Mouse (Mus musculus): ENCODE results near the gene Gm45062. TPM values are rescaled to one million over a fixed set of nuclear protein-coding genes. Genes with fewer than 3 reads are reported as not detected.

Gm45062 gene
- polyA plus RNA-seq, 1 experiment from 2014 or later: 11.4 TPM

DNA sequence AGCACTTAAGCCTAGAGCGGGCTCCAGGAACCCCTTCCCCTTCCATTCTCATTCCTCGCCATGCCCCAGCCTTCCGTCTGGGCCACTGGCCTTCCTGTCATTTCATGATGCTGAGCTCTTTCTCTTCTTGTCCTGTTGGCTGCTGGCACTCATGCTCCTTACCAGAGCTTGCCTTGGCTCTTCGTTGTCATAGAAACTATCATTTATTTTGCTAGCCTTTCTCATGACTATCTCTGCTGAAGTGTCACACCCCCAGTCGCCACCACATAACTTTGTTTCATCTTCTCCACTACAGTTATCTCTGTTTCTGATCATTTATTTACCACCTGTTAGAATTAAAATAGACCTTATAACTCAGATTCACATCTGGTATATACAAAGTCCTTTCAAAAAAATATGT lies 117.1 kb downstream of the Gm45062 start:
- Histone ChIP-seq H3K9me3 (replicated peaks) (no peaks in the 10 kb centered on the region), H3K27me3 (no peaks in the 10 kb centered on the region), H3K4me2 (no peak overlapping the region), H3K36me3 (peaks cover 3% of the 10 kb centered on the region; the same call in 1 of the 2 replicates), H3K4me3 (replicated peaks) (no peak overlapping the region), H3K27ac (no peak overlapping the region), H3K4me1 (0 out of 2 replicates have a peak, but pooled peaks cover 3% of the 10 kb centered on the region), H3K9ac (no peak overlapping the region)
- no peak for ATAC-seq (replicated peaks; ENCODE audit: low FRiP score)
- WGBS: 88% methylated on average over 5 of the region's 5 CpGs

DNA sequence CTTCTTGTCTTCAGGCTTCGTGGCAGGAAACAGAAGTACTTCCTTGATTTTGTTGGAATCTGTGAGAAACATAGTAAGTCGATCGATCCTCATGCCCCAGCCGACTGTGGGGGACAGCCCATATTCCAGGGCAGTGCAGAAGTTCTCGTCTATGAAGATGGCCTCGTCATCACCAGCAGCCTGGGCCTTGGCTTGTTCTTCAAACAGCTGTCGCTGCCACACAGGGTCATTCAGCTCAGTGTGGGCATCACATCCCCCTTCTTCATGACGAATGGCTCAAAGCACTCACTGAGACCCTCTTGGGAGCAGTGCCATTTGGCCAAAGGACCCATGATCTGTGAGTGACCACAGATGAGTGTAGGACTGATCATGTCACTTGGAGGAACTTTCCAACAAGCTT lies 118.4 kb downstream of the Gm45062 start:
- H3K27me3 ChIP-seq: no peaks in the 10 kb centered on the region
- WGBS: 83% methylated on average over 8 of the region's 8 CpGs
- no peak overlapping the region for H3K27ac ChIP-seq
- no peak overlapping the region for H3K9ac ChIP-seq
- no peaks in the 10 kb centered on the region for H3K9me3 ChIP-seq (replicated peaks)
- no peak overlapping the region for H3K4me2 ChIP-seq
- H3K4me3 ChIP-seq (replicated peaks): no peak overlapping the region
- ATAC-seq (replicated peaks; ENCODE audit: low FRiP score): no peak
- peaks cover 3% of the 10 kb centered on the region; the same call in 1 of the 2 replicates for H3K36me3 ChIP-seq
- 0 out of 2 replicates have a peak, but pooled peaks cover 3% of the 10 kb centered on the region for H3K4me1 ChIP-seq

DNA sequence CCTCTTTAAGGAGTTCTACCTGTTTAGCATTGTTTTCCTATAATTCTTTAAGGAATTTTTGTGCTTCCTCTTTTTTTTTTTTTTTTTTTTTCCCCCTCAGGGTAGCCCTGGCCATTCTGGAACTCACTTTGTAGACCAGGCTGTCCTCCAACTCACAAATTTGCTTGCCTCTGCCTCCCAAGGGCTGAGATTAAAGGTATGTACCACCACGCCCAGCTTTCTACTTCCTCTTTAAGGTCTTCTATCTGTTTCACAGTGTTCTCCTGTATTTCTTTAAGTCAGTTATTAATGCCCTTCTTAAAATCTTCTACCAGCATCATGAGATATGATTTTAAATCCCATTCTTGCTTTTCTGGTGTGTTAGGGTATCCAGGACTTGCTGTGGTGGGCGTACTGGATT lies 130.1 kb downstream of the Gm45062 start:
- no peaks in the 10 kb centered on the region for H3K27me3 ChIP-seq
- H3K36me3 ChIP-seq: no peaks in the 10 kb centered on the region
- 92% methylated on average over 2 of the region's 2 CpGs for WGBS
- H3K4me3 ChIP-seq (replicated peaks): no peak overlapping the region
- H3K9ac ChIP-seq: no peak overlapping the region
- no peak overlapping the region for H3K4me2 ChIP-seq
- no peaks in the 10 kb centered on the region for H3K4me1 ChIP-seq
- H3K27ac ChIP-seq: no peak overlapping the region
- H3K9me3 ChIP-seq (replicated peaks): no peaks in the 10 kb centered on the region
- ATAC-seq (replicated peaks; ENCODE audit: low FRiP score): no peak

DNA sequence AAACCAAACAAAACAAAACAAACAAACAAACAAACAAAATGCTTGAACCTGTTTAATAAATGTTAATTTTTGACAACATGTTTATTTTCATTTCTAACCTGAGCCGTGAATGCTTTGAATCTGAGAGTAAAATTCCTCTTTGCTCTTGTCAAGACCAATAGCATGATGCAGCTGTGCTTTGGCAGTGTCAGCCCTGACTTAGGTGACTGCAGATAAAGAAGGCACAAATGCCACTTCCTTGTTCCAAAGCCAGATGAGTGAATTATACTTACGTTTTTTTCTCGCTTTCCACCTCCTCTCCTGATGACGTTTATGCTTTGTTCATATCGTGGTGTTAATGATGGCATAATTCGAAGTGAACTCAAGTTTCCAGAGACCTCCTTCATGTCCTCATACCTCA lies 131.0 kb downstream of the Gm45062 start:
- Histone ChIP-seq H3K4me1 (no peaks in the 10 kb centered on the region), H3K9ac (no peak overlapping the region), H3K27me3 (no peaks in the 10 kb centered on the region), H3K4me2 (no peak overlapping the region), H3K36me3 (no peaks in the 10 kb centered on the region), H3K4me3 (replicated peaks) (no peak overlapping the region), H3K9me3 (replicated peaks) (no peaks in the 10 kb centered on the region), H3K27ac (no peak overlapping the region)
- no peak for ATAC-seq (replicated peaks; ENCODE audit: low FRiP score)
- WGBS: 82% methylated on average over 6 of the region's 6 CpGs

DNA sequence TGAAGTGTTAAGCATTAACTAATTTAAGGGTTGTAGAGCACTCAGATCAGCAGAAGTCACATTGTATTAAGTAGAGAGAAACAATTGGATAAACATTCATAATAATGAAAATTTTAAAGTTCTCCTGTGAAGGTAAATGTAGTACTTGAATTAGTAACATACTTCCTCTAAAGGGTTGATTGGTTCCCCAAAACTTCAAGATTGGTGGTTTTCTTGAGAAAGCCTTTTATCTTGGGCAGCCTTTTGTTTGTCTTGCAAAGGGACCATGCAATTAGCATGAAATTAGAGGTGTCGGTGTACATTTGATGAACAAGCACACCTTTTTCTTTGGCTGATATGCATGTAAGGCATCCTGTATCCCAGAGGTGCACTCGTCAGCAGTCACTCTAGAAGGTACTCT lies 131.7 kb downstream of the Gm45062 start:
- no peaks in the 10 kb centered on the region for H3K4me1 ChIP-seq
- H3K36me3 ChIP-seq: no peaks in the 10 kb centered on the region
- no peak for ATAC-seq (replicated peaks; ENCODE audit: low FRiP score)
- H3K4me2 ChIP-seq: no peak overlapping the region
- H3K27me3 ChIP-seq: no peaks in the 10 kb centered on the region
- no peak overlapping the region for H3K4me3 ChIP-seq (replicated peaks)
- no peak overlapping the region for H3K9ac ChIP-seq
- 89% methylated on average over 2 of the region's 2 CpGs for WGBS
- no peaks in the 10 kb centered on the region for H3K9me3 ChIP-seq (replicated peaks)
- no peak overlapping the region for H3K27ac ChIP-seq

DNA sequence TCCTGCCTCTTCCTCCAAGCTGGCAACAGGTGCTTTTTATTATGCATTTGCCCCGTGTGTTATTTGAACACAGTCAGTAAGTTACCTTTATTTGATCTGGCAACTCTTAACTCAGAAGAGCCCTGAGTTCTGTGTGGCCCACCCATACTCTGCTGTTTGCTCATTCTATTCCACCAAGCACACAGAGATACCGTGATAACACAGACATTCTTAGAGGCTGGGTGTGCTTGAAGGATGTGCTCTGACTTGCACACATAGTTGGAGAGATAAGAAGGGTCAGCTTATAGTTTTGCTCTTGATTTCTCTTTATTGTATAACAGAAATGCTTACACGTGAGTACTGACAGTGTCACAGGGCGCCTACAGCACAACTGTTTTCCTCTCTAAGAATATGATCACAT lies 133.8 kb downstream of the Gm45062 start:
- Histone ChIP-seq H3K4me1 (no peaks in the 10 kb centered on the region), H3K4me2 (no peak overlapping the region), H3K27ac (no peak overlapping the region), H3K27me3 (no peaks in the 10 kb centered on the region), H3K4me3 (replicated peaks) (no peak overlapping the region), H3K9me3 (replicated peaks) (no peaks in the 10 kb centered on the region), H3K9ac (no peak overlapping the region), H3K36me3 (no peaks in the 10 kb centered on the region)
- WGBS: 79% methylated on average over 4 of the region's 4 CpGs
- no peak for ATAC-seq (replicated peaks; ENCODE audit: low FRiP score)

DNA sequence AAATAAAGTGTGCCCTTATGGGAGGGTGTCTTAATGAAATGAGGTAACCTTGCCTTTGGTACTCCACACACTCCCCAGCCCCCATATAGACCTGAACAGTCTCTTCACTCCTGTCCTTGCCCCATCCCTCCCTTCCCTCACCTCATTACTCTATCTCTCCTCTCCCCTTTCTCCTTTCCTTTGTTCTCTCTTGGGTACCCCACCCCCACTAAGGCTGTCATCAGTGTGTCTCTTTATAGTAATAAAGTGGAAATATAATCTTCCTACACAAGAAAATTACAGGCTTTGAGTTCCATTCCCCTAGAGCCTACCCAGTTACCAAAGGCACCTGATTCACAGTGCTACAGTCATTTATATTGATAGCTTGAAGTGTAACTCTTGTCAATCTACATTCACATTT lies 134.8 kb downstream of the Gm45062 start:
- Histone ChIP-seq H3K27me3 (no peaks in the 10 kb centered on the region), H3K4me2 (no peak overlapping the region), H3K9me3 (replicated peaks) (no peaks in the 10 kb centered on the region), H3K4me1 (no peaks in the 10 kb centered on the region), H3K9ac (no peak overlapping the region), H3K4me3 (replicated peaks) (no peak overlapping the region), H3K27ac (no peak overlapping the region), H3K36me3 (no peaks in the 10 kb centered on the region)
- ATAC-seq (replicated peaks; ENCODE audit: low FRiP score): no peak

DNA sequence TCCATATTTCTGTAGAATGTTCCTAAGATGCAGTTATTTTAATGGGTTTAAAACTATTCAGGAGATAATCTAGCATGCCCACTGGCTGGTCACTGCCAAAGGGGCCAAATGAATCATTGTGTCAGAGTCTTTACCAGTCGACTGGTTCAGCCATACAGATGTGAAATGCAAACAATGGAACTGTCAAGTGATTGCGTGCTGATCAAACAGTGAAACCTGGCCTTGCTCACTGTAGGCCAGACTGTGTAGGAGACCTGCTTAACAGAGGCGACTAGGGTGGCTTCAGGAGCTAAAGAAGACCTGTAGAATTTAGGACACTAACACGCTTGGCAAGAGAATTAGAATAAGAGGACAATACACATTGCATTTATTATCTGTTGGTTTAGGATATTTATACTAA lies 135.8 kb downstream of the Gm45062 start:
- H3K4me3 ChIP-seq (replicated peaks): no peak overlapping the region
- no peak overlapping the region for H3K9ac ChIP-seq
- no peak overlapping the region for H3K4me2 ChIP-seq
- H3K4me1 ChIP-seq: no peaks in the 10 kb centered on the region
- no peak overlapping the region for H3K27ac ChIP-seq
- ATAC-seq (replicated peaks; ENCODE audit: low FRiP score): no peak
- no peaks in the 10 kb centered on the region for H3K27me3 ChIP-seq
- H3K9me3 ChIP-seq (replicated peaks): no peaks in the 10 kb centered on the region
- H3K36me3 ChIP-seq: no peaks in the 10 kb centered on the region
- WGBS: 31% methylated on average over 4 of the region's 4 CpGs

DNA sequence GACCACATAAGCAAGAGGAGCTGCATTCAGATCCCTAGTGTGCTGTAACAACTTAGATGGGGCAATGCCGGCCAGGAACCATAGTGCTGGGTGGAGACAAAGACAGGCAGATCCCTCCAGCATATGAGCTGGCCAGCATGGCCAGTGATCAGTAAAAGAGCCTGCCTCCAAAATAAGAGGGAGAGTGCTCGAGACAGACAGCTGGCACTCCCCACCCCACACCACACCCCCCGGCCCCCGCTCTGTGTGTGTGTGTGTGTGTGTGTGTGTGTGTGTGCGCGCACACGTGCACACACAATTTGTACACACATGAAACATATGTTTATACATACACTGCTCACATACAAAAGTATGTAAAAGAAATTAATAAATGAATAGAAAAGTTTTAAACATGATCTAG lies 138.0 kb downstream of the Gm45062 start:
- no peak overlapping the region for H3K4me3 ChIP-seq (replicated peaks)
- H3K9me3 ChIP-seq (replicated peaks): no peaks in the 10 kb centered on the region
- WGBS: 87% methylated on average over 7 of the region's 7 CpGs
- no peaks in the 10 kb centered on the region for H3K4me1 ChIP-seq
- H3K4me2 ChIP-seq: no peak overlapping the region
- H3K9ac ChIP-seq: no peak overlapping the region
- no peaks in the 10 kb centered on the region for H3K27me3 ChIP-seq
- ATAC-seq (replicated peaks; ENCODE audit: low FRiP score): no peak
- H3K36me3 ChIP-seq: no peaks in the 10 kb centered on the region
- H3K27ac ChIP-seq: no peak overlapping the region

DNA sequence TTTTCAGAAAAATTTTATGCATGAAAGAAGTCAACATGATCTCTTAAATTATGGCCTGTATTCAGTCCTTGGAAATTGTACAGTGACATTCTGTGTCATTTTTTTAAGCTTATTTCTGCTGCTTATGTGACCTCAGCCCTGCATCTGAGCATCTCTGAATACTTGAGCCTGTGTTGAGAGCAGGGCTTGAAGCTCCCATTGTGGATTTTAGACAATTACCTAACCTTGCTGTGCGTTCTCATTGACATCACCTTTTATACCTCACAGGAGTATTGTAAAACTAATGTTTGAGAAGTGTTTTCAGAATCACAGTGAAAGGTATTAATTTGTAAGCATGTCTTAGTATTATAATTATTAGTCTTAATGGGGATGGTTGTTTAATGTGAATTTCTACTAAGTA lies 140.5 kb downstream of the Gm45062 start:
- H3K36me3 ChIP-seq: no peaks in the 10 kb centered on the region
- no peak overlapping the region for H3K27ac ChIP-seq
- no peaks in the 10 kb centered on the region for H3K9me3 ChIP-seq (replicated peaks)
- H3K4me1 ChIP-seq: no peaks in the 10 kb centered on the region
- H3K4me2 ChIP-seq: no peak overlapping the region
- ATAC-seq (replicated peaks; ENCODE audit: low FRiP score): no peak
- no peak overlapping the region for H3K9ac ChIP-seq
- H3K4me3 ChIP-seq (replicated peaks): no peak overlapping the region
- H3K27me3 ChIP-seq: no peaks in the 10 kb centered on the region
- WGBS: 94% methylated on average over 1 of the region's 1 CpGs

DNA sequence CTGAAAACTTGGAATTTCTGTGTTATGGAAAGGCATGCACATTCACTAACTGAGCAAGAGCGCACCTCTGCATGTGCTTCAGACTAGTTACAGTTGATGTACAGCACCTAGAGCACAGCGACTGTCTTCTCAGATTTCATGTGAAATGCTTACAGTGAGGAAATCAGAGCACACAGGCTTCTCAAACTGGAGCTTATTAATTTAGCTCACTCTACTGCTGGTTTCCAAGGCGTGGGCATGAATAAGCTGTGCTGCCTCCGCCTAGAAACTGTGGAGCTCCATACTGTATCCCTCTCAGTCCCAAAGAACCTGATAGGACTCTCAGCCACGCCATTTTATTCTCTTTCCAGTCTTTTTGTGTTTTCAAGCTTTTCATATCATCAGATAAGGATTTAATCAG lies 143.9 kb downstream of the Gm45062 start:
- no peak for ATAC-seq (replicated peaks; ENCODE audit: low FRiP score)
- H3K9ac ChIP-seq: no peak overlapping the region
- 80% methylated on average over 5 of the region's 5 CpGs for WGBS

DNA sequence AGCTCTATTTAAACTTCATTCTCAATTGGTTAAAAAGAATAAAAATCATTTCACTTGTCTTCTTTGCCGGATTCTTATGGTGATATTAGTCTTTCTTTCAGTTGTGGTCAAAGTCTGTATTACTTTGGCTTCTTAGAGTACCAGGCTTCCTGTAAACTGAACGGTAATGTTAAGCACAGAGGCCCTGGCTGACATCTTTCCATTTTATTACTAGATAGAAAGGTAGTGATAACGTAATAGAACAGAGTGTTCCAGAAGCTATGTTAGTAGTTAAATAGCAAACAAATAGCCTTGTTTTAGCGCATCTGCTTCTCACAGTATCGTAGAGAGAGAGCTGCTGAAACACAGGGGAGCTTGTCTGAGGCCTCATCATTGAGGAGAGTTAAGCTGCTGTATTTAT lies 146.6 kb downstream of the Gm45062 start:
- Histone ChIP-seq H3K27me3 (no peaks in the 10 kb centered on the region), H3K9ac (no peak overlapping the region), H3K4me2 (no peak overlapping the region), H3K4me3 (replicated peaks) (no peak overlapping the region), H3K9me3 (replicated peaks) (no peaks in the 10 kb centered on the region), H3K4me1 (no peaks in the 10 kb centered on the region), H3K36me3 (no peaks in the 10 kb centered on the region), H3K27ac (no peak overlapping the region)
- 89% methylated on average over 5 of the region's 5 CpGs for WGBS
- no peak for ATAC-seq (replicated peaks; ENCODE audit: low FRiP score)

More for the DNA sequence above, 143.9 kb downstream of the Gm45062 start:
- H3K36me3 ChIP-seq: no peaks in the 10 kb centered on the region
- no peaks in the 10 kb centered on the region for H3K4me1 ChIP-seq
- no peak overlapping the region for H3K4me2 ChIP-seq
- H3K9me3 ChIP-seq (replicated peaks): no peaks in the 10 kb centered on the region
- H3K27me3 ChIP-seq: no peaks in the 10 kb centered on the region
- no peak overlapping the region for H3K4me3 ChIP-seq (replicated peaks)
- no peak overlapping the region for H3K27ac ChIP-seq

DNA sequence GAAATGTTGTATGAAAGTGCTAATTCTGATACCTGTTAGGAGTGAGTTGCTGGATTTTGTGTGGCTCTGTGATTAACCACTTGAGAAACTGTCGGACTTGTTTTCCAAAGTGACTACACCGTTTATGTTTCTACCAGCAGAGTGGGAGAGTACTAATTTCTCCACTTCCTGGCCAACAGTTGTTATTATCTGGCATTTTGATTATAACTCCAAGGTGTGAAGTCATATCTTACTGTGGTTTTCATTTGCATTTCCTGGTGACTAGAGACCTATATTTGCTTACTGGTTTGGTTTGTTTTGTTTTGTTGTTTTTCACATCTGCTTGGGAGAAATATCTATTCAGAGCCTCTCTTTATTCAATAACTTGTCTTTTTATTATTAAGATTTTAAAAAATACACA lies 149.1 kb downstream of the Gm45062 start:
- H3K27me3 ChIP-seq: no peaks in the 10 kb centered on the region
- H3K27ac ChIP-seq: no peak overlapping the region
- H3K4me3 ChIP-seq (replicated peaks): no peak overlapping the region
- H3K36me3 ChIP-seq: no peaks in the 10 kb centered on the region
- no peaks in the 10 kb centered on the region for H3K9me3 ChIP-seq (replicated peaks)
- no peak for ATAC-seq (replicated peaks; ENCODE audit: low FRiP score)
- WGBS: 81% methylated on average over 2 of the region's 2 CpGs
- no peaks in the 10 kb centered on the region for H3K4me1 ChIP-seq
- no peak overlapping the region for H3K9ac ChIP-seq
- no peak overlapping the region for H3K4me2 ChIP-seq

Measured in kidney, embryonic 15.5 days (tissue).